Mouse (Mus musculus): Measurements from ENCODE around the gene Vac14. TPM values are rescaled to one million over a fixed set of nuclear protein-coding genes. Genes with fewer than 3 reads are reported as not detected.

The Vac14 gene
- polyA plus RNA-seq, 1 experiment: 24.3 TPM

GRCm38 (mm10) chr8:110696051-110696450, 77.7 kb downstream of the Vac14 start:
- H3K4me1 ChIP-seq (ENCODE audit: control insufficient read depth, insufficient read depth, low read length): peaks cover 19% of the 10 kb centered on the region
- no peak overlapping the region for H3K27ac ChIP-seq (ENCODE audit: insufficient read depth, low read length)
- TF ChIP-seq POLR2A (IDR thresholded peaks at IDR 0.05; ENCODE audit: extremely low read depth, insufficient read depth, low read length) (no peak), CTCF (IDR thresholded peaks at IDR 0.05; ENCODE audit: extremely low read depth, insufficient read depth, low read length) (no peak)

GRCm38 (mm10) chr8:110697571-110697970, 79.2 kb downstream of the Vac14 start:
- no peak for TF ChIP-seq POLR2A (IDR thresholded peaks at IDR 0.05; ENCODE audit: extremely low read depth, insufficient read depth, low read length)
- no peak for TF ChIP-seq CTCF (IDR thresholded peaks at IDR 0.05; ENCODE audit: extremely low read depth, insufficient read depth, low read length)
- Histone ChIP-seq H3K4me1 (ENCODE audit: control insufficient read depth, insufficient read depth, low read length) (peaks cover 19% of the 10 kb centered on the region), H3K27ac (ENCODE audit: insufficient read depth, low read length) (no peak overlapping the region), H3K4me3 (ENCODE audit: insufficient read depth, low read length) (no peak overlapping the region)

More at GRCm38 (mm10) chr8:110696051-110696450, 77.7 kb downstream of the Vac14 start:
- no peak overlapping the region for H3K4me3 ChIP-seq (ENCODE audit: insufficient read depth, low read length)

- TF ChIP-seq CTCF (IDR thresholded peaks at IDR 0.05; ENCODE audit: extremely low read depth, insufficient read depth, low read length) (no peak), POLR2A (IDR thresholded peaks at IDR 0.05; ENCODE audit: extremely low read depth, insufficient read depth, low read length) (no peak)
- Histone ChIP-seq H3K4me3 (ENCODE audit: insufficient read depth, low read length) (no peak overlapping the region), H3K27ac (ENCODE audit: insufficient read depth, low read length) (no peak overlapping the region), H3K4me1 (ENCODE audit: control insufficient read depth, insufficient read depth, low read length) (peaks cover 19% of the 10 kb centered on the region)
Observed at GRCm38 (mm10) chr8:110698098-110698497, 79.7 kb downstream of the Vac14 start.

GRCm38 (mm10) chr8:110699501-110699900, 81.1 kb downstream of the Vac14 start:
- Histone ChIP-seq H3K4me1 (ENCODE audit: control insufficient read depth, insufficient read depth, low read length) (peaks cover 23% of the 10 kb centered on the region), H3K4me3 (ENCODE audit: insufficient read depth, low read length) (no peak overlapping the region), H3K27ac (ENCODE audit: insufficient read depth, low read length) (no peak overlapping the region)

GRCm38 (mm10) chr8:110700561-110700960, 82.2 kb downstream of the Vac14 start:
- H3K4me1 ChIP-seq (ENCODE audit: control insufficient read depth, insufficient read depth, low read length): peaks cover 21% of the 10 kb centered on the region
- H3K27ac ChIP-seq (ENCODE audit: insufficient read depth, low read length): no peak overlapping the region
- H3K4me3 ChIP-seq (ENCODE audit: insufficient read depth, low read length): no peak overlapping the region
- TF ChIP-seq CTCF (IDR thresholded peaks at IDR 0.05; ENCODE audit: extremely low read depth, insufficient read depth, low read length) (no peak), POLR2A (IDR thresholded peaks at IDR 0.05; ENCODE audit: extremely low read depth, insufficient read depth, low read length) (no peak)

More at GRCm38 (mm10) chr8:110699501-110699900, 81.1 kb downstream of the Vac14 start:
- no peak for TF ChIP-seq POLR2A (IDR thresholded peaks at IDR 0.05; ENCODE audit: extremely low read depth, insufficient read depth, low read length)
- no peak for TF ChIP-seq CTCF (IDR thresholded peaks at IDR 0.05; ENCODE audit: extremely low read depth, insufficient read depth, low read length)

- Histone ChIP-seq H3K27ac (ENCODE audit: insufficient read depth, low read length) (peak overlapping the region; percentile 38; the same call in 1 of the 2 replicates), H3K4me1 (ENCODE audit: control insufficient read depth, insufficient read depth, low read length) (peaks cover 16% of the 10 kb centered on the region), H3K4me3 (ENCODE audit: insufficient read depth, low read length) (no peak overlapping the region)
- TF ChIP-seq POLR2A (IDR thresholded peaks at IDR 0.05; ENCODE audit: extremely low read depth, insufficient read depth, low read length) (no peak), CTCF (IDR thresholded peaks at IDR 0.05; ENCODE audit: extremely low read depth, insufficient read depth, low read length) (no peak)
Observed at GRCm38 (mm10) chr8:110702636-110703459, 84.5 kb downstream of the Vac14 start.

- Histone ChIP-seq H3K4me1 (ENCODE audit: control insufficient read depth, insufficient read depth, low read length) (peaks cover 13% of the 10 kb centered on the region), H3K4me3 (ENCODE audit: insufficient read depth, low read length) (no peak overlapping the region), H3K27ac (ENCODE audit: insufficient read depth, low read length) (0 out of 2 replicates have a peak overlapping the region, but pooled peaks have one; percentile 38)
- TF ChIP-seq CTCF (IDR thresholded peaks at IDR 0.05; ENCODE audit: extremely low read depth, insufficient read depth, low read length): no peak
- TF ChIP-seq POLR2A (IDR thresholded peaks at IDR 0.05; ENCODE audit: extremely low read depth, insufficient read depth, low read length): no peak
Observed at GRCm38 (mm10) chr8:110703460-110704061, 85.2 kb downstream of the Vac14 start.

GRCm38 (mm10) chr8:110704103-110704502, 85.7 kb downstream of the Vac14 start:
- no peak for TF ChIP-seq POLR2A (IDR thresholded peaks at IDR 0.05; ENCODE audit: extremely low read depth, insufficient read depth, low read length)
- TF ChIP-seq CTCF (IDR thresholded peaks at IDR 0.05; ENCODE audit: extremely low read depth, insufficient read depth, low read length): no peak
- Histone ChIP-seq H3K4me1 (ENCODE audit: control insufficient read depth, insufficient read depth, low read length) (peaks cover 12% of the 10 kb centered on the region), H3K27ac (ENCODE audit: insufficient read depth, low read length) (no peak overlapping the region), H3K4me3 (ENCODE audit: insufficient read depth, low read length) (no peak overlapping the region)

DNA sequence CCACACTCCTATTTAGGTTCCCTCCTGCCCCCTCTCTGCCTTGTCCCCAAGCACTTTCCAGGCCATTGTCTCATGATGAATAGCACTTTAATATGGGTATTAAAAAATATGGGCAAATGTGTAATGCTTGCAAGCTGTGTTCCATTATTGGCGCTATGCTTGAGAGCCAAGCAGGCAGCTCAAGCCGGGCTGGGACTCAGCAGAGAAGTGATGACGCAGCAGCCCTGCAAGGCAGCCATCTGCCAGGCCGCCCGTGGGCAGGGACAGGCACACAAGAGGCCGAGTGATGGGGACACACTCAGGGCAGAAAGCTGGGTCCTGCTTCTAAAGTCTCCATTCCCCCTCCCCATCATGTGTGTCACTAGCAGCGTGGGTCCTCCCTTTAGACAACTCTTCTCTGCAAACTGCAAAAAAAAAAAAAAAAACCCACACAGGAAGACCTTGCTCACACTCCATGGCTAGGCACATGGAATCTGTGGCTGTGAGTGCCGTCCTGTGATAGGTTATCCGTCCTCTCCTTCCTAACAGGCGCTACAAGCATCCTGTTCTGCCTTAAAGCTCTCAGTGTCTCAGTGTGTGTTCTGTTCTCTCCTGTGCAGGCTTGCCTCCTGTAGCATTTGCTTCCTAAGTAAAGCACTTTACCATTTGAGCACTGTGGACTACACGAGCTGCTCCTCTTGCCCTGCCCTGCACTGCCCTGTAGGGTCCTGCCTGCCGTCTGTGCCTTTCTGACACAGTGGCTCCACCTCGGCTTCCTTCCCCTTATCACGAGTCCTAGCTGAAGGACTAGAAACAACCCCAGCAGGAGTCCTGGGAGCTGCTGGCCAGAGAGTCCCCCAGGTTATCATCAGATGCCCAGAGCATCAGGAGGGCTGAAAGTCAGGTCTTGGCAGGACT, 87.3 kb downstream of the Vac14 start:
- Histone ChIP-seq H3K4me1 (ENCODE audit: control insufficient read depth, insufficient read depth, low read length) (peaks cover 12% of the 10 kb centered on the region), H3K27ac (ENCODE audit: insufficient read depth, low read length) (no peak overlapping the region), H3K4me3 (ENCODE audit: insufficient read depth, low read length) (no peak overlapping the region)
- TF ChIP-seq CTCF (IDR thresholded peaks at IDR 0.05; ENCODE audit: extremely low read depth, insufficient read depth, low read length) (no peak), POLR2A (IDR thresholded peaks at IDR 0.05; ENCODE audit: extremely low read depth, insufficient read depth, low read length) (no peak)
